20 mouse cellular contexts compared by ENCODE assay signal in the genomic region with DNA sequence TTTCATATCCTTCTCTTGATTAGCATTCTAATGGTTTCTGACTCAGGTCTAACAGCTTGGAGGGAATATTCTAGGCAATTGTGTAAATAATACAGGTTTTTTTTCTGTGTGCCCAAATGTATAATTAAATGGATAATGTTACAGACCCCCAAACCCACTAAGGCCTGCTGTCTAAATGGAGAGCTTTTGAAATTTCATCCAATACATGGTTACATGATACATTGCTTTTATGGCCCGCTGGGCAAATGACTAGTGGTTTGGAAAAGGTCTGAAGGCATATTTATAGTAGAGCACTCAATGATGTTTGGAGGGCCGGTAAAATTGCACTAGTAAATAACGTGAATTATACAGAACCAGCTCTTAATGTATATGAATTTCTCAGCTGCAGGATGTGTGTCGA.
DNase-seq lines count a peak whose midpoint lies in the region; ATAC-seq and TF ChIP-seq lines count a peak whose summit lies in the region.
"Had no signal": no experiment of that assay in that cellular context is flagged by ENCODE, and none has a peak within 500 bp of the region (broad histone marks: within the 10 kb centered on the region; RNA-seq: fewer than 3 reads in every experiment).

No protein-coding gene starts in this region.

- peak; percentile 26 for DNase-seq in embryonic facial prominence, embryonic 11.5 days (ENCODE audit: low spot score)
- DNase-seq in embryonic facial prominence, embryonic 10.5 days (ENCODE audit: low spot score) = no peak
- DNase-seq in kidney, postnatal 36 days = no peak
- DNase-seq in retina, postnatal 1 day = peak; percentile 7
- no peak for DNase-seq in retina, embryonic 14.5 days (ENCODE audit: low spot score)
- DNase-seq in cerebellum, adult 2 months = no peak
- DNase-seq: adrenal gland, postnatal 10 days; B cell, adult 2 months; cerebellum, adult 11-12 months; cerebellum, adult 9-11 months; cerebellum, postnatal 36 days; gastrocnemius, postnatal 25 days; heart, adult 11 months; heart, postnatal 36 days had no signal

- TF ChIP-seq CTCF in cerebellum, adult 2 months (IDR thresholded peaks at IDR 0.05; ENCODE audit: borderline replicate concordance, insufficient read depth, low read depth, low read length) = no peak

- no peak overlapping the region for H3K4me2 ChIP-seq in embryonic facial prominence, embryonic 11.5 days (ENCODE audit: low read depth, low read length)
- H3K4me2 ChIP-seq in kidney, embryonic 15.5 days = no peak overlapping the region
- H3K4me2 ChIP-seq: forebrain, embryonic 15.5 days; heart, embryonic 13.5 days; hindbrain, embryonic 15.5 days had no signal

- no peaks in the 10 kb centered on the region for H3K36me3 ChIP-seq in embryonic facial prominence, embryonic 11.5 days (replicated peaks; ENCODE audit: control insufficient read depth, insufficient read depth, low read depth, low read length)
- no peaks in the 10 kb centered on the region for H3K36me3 ChIP-seq in embryonic facial prominence, embryonic 10.5 days (replicated peaks)
- no peaks in the 10 kb centered on the region for H3K36me3 ChIP-seq in kidney, embryonic 15.5 days
- H3K36me3 ChIP-seq: forebrain, embryonic 15.5 days; G1E; heart, embryonic 13.5 days; hindbrain, embryonic 15.5 days had no signal

- no peaks in the 10 kb centered on the region for H3K27me3 ChIP-seq in embryonic facial prominence, embryonic 11.5 days (ENCODE audit: control insufficient read depth, insufficient read depth, low read length)
- H3K27me3 ChIP-seq in embryonic facial prominence, embryonic 10.5 days (replicated peaks; ENCODE audit: low read depth, poor library complexity, severe bottlenecking) = no peaks in the 10 kb centered on the region
- no peaks in the 10 kb centered on the region for H3K27me3 ChIP-seq in kidney, embryonic 15.5 days
- H3K27me3 ChIP-seq in cerebellum, adult 2 months (ENCODE audit: control insufficient read depth, insufficient read depth, low read length) = no peaks in the 10 kb centered on the region
- H3K27me3 ChIP-seq: forebrain, embryonic 15.5 days; heart, embryonic 13.5 days; hindbrain, embryonic 15.5 days had no signal

- no peaks in the 10 kb centered on the region for H3K4me1 ChIP-seq in embryonic facial prominence, embryonic 11.5 days (ENCODE audit: control insufficient read depth, insufficient read depth, low read length)
- H3K4me1 ChIP-seq in embryonic facial prominence, embryonic 10.5 days = no peaks in the 10 kb centered on the region
- H3K4me1 ChIP-seq in kidney, embryonic 15.5 days = no peaks in the 10 kb centered on the region
- no peaks in the 10 kb centered on the region for H3K4me1 ChIP-seq in cerebellum, adult 2 months (ENCODE audit: control insufficient read depth, insufficient read depth, low read length)
- H3K4me1 ChIP-seq: forebrain, embryonic 15.5 days; heart, embryonic 13.5 days; hindbrain, embryonic 15.5 days had no signal

- no peak overlapping the region for H3K9ac ChIP-seq in embryonic facial prominence, embryonic 11.5 days (replicated peaks; ENCODE audit: low read length)
- no peak overlapping the region for H3K9ac ChIP-seq in kidney, embryonic 15.5 days
- H3K9ac ChIP-seq: forebrain, embryonic 15.5 days; heart, embryonic 13.5 days; hindbrain, embryonic 15.5 days had no signal

- H3K9me3 ChIP-seq in embryonic facial prominence, embryonic 11.5 days (replicated peaks; ENCODE audit: control insufficient read depth, low read length) = no peaks in the 10 kb centered on the region
- no peaks in the 10 kb centered on the region for H3K9me3 ChIP-seq in embryonic facial prominence, embryonic 10.5 days
- no peaks in the 10 kb centered on the region for H3K9me3 ChIP-seq in kidney, embryonic 15.5 days (replicated peaks)
- H3K9me3 ChIP-seq: forebrain, embryonic 15.5 days; G1E; heart, embryonic 13.5 days; hindbrain, embryonic 15.5 days had no signal

- TF ChIP-seq POLR2A in cerebellum, adult 2 months (IDR thresholded peaks at IDR 0.05; ENCODE audit: borderline replicate concordance, insufficient read depth, low read length) = no peak

- no peak overlapping the region for H3K27ac ChIP-seq in embryonic facial prominence, embryonic 11.5 days (replicated peaks; ENCODE audit: low read depth, low read length)
- no peak overlapping the region for H3K27ac ChIP-seq in embryonic facial prominence, embryonic 10.5 days (replicated peaks)
- H3K27ac ChIP-seq in kidney, embryonic 15.5 days = peak overlapping the region; percentile 48; the same call in 1 of the 2 replicates
- no peak overlapping the region for H3K27ac ChIP-seq in cerebellum, adult 2 months (ENCODE audit: insufficient read depth, low read length)
- H3K27ac ChIP-seq: forebrain, embryonic 15.5 days; heart, embryonic 13.5 days; hindbrain, embryonic 15.5 days had no signal

- ATAC-seq in embryonic facial prominence, embryonic 11.5 days (replicated peaks; ENCODE audit: insufficient number of reproducible peaks, low FRiP score, low TSS enrichment, low read depth) = no peak
- ATAC-seq in kidney, embryonic 15.5 days (replicated peaks; ENCODE audit: low FRiP score) = no peak; the same call in 1 of the 2 replicates
- ATAC-seq: CD4-positive, CD25-positive, alpha-beta regulatory T cell, adult 4 months; forebrain, embryonic 15.5 days had no signal

- H3K4me3 ChIP-seq in embryonic facial prominence, embryonic 11.5 days (ENCODE audit: low read depth, low read length) = no peak overlapping the region
- H3K4me3 ChIP-seq in embryonic facial prominence, embryonic 10.5 days = no peak overlapping the region
- H3K4me3 ChIP-seq in kidney, embryonic 15.5 days (replicated peaks) = no peak overlapping the region
- no peak overlapping the region for H3K4me3 ChIP-seq in cerebellum, adult 2 months (replicated peaks; ENCODE audit: insufficient read depth, low read depth, low read length)
- H3K4me3 ChIP-seq: forebrain, embryonic 15.5 days; heart, embryonic 13.5 days; hindbrain, embryonic 15.5 days had no signal

- WGBS in embryonic facial prominence, embryonic 11.5 days = 67% methylated on average over 4 of the region's 4 CpGs
- 81% methylated on average over 4 of the region's 4 CpGs for WGBS in embryonic facial prominence, embryonic 10.5 days
- whole genome bisulfite sequencing in kidney, embryonic 15.5 days = 40% methylated on average over 4 of the region's 4 CpGs
- WGBS in cerebellum, adult 2 months = 90% methylated on average over 4 of the region's 4 CpGs

Comparison
In these comparisons a context has a peak if more than half of its experiments do, and no peak if none do; other contexts are left out.
1. DNase-seq: peak in embryonic facial prominence, embryonic 11.5 days (single experiment) and retina, postnatal 1 day (single experiment); none in embryonic facial prominence, embryonic 10.5 days (single experiment), kidney, postnatal 36 days (0 of 2), retina, embryonic 14.5 days (single experiment) and cerebellum, adult 2 months (0 of 2).